Mouse (Mus musculus): ENCODE data around the gene Cdk15.
A peak's percentile ranks its signal among the peaks of the same experiment; 100 is the strongest.

The Cdk15 gene

DNA sequence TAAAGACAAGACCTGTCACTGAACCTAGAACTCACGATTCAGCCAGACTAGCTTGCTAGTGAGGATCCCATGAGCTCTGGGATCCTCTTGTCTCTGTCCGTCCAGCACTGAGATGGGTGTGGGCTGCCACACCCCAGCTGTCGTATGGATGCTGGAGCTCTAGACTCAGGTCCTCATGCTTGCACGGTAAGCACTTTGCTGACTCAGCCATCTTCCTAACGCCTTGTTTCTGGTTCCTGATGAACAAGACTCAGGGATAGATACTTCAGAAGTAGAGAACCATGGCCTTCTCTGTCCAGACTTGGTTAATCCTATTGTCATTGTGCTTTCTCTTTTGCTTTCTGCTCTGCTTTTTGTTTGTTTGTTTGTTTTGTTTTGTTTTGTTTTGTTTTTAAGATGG, 29.2 kb downstream of the Cdk15 start:
- no peak for DNase-seq

DNA sequence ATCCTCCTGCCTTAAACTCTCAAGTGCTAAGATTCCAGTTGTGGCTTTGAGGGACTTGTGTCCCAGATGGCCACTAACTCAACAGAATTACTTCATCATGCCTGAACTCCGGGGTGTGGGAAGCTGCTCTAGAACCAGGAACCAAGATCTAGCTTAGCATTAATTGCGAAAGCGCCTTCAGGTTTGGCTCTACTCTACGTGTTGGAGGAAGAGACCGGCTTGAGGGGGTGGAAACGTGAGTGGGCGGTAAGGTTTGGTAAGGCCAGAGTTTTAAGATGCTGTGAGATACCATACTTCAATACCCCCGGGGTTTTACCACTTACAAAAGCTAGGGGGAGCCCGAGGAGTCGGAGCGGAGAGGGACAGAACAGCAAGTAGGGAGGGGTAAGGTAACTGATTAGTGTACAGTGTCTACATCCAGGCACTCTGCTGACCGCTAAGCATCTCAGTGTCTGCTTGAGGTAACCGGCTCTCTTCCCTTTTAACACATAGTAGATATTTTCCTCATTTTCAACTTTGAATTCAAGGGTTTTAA, 29.7 kb downstream of the Cdk15 start:
- peak in 1 of 2 experiments; percentile 3 for DNase-seq

DNA sequence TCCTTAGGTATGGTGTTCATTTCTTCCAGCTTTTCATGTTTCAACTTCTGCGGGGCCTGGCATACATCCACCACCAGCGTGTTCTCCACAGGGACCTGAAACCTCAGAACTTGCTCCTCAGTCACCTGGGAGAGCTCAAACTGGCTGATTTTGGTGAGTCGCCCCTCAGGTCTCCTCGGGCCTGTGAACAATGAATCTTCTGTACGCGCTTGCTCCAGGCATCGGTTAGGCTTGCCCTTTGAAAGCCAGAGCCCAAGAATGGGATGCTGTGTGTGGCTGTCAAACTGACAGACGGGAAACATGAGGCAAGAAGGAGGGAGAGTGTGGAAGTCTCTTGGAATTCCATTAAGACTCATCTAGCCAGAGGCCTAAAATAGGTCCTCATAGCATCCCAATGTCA, 31.0 kb downstream of the Cdk15 start:
- DNase-seq, result no peak

DNA sequence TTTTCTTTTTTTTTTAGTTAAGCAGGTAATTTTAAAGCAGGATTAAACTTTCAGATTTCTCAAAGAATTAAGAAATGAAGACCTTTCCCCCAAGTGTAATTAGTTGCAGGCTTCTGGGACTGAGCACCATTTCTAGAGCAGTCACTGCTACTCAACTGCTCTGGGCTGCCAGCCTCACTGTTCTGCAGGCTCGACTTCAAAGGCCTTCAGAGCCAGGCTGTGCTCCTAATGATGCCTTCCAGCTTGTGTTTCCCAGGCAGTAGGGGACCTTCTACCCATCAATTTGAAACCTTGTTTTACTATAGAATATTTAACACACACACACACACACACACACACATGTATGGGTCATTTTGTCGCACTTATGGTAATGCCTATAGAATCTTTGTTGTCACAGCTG, 34.9 kb downstream of the Cdk15 start:
- DNase-seq, result no peak

DNA sequence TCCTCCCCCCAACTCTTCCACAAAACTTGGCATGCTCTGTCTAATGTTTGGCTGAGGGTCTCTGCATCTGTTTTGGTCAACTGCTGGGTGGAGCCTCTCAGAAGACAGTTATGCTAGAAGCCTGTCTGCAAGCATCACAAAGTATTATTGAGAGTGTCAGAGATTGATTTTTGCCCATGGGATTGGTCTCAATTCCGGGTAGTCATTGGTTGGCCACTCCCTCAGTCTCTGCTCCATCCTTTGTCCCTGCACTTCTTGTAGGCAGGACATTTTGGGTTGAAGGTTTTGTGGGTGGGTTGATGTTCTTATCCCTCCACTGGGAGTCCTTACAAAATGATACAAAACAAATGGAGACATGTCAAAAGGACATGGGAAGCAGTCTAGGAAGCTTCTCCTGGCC, 39.1 kb downstream of the Cdk15 start:
- no peak for DNase-seq

DNA sequence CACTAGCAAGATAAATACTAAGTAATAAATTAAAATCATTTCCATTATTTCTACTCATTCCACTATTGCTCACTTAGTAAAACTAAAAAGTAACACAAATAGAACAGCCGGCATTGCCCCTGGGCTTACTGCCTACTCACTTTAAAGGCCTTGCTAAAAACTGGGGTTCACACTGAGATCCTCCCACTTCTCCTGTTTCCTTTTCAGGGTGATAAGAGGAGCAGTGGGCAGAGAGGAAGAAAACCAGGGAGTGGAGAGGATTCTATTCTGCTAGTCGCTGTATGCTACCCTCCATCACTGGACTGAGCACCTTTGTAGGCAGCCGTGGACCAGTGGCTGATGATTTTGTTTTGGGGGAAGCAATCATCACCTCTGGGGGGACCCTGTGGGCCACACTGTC, 40.5 kb downstream of the Cdk15 start:
- DNase-seq, result no peak

DNA sequence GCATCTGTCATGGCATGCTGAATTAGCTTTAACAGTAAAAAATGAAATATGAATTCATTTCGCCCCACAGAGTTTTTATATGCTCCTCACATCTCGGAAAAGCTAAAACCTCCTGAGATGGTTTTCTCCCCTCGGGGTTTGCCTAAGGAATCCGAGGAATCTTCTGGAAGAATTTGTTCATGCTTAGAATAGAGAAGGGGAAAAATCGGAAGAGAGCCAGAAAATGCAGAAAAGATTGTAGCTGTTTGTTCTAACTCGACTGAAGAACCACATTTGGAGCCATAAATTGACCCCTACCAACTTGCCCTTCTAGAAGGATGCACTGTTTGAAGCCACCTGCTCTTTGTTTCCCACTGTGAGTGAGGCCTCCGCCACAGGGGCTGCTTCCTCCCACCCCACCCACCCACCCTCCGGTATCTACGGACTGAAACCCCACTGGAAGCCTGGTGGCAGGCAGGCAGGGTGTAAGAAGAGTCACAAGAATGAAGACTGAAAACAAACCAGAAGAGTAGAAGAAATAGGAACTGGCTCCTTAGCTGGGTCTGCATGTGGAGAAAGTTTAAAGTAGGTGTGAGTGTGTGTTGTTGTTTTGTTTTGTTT, 41.9 kb downstream of the Cdk15 start:
- no peak for DNase-seq

DNA sequence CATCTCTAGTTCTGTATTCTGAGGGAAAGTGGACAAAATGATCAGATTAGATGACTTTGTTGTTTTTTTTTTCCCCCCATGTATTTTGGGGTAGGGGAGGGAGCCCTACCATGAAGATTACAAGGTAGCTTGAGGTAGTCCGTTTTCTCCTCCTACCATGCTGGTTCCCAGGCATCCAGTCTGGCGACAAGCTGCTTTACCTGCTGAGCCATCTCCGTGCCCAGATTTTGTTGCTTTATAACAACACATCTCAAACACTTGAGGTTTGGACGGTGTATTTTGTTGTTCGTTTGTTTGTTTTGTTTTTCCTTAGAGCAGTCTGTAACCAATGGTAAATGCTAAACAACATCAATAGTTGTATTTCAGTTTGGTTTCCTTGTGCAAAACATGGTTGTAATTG, 50.6 kb downstream of the Cdk15 start:
- DNase-seq, result no peak

DNA sequence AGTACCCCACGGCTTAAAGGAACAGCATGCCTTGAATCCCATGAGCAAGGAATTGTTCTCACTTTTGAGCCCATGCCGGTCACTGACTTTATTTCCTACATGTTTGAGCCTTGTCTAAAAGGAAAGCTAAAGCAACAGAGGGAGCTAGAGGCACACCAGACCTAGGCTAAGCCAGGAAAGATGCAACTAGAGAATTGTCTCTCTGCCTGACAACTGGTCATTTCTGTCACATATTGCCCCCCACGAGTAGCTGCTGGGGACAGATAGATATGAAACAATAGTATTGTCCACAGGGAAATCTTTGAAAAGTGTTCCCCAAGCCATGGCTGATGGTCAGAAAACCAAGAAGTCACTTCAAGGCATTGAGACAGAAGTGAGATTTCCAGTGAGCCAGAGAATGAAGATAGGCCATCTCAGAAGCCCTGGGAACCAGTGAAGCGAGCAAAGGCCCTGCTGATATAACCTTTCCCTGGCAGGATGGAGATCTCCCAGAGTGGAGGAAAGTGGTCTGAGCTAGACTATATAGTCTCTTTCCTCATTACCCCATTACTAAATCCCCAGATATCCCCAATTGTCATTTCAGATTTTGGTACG, 54.7 kb downstream of the Cdk15 start:
- no peak for DNase-seq

DNA sequence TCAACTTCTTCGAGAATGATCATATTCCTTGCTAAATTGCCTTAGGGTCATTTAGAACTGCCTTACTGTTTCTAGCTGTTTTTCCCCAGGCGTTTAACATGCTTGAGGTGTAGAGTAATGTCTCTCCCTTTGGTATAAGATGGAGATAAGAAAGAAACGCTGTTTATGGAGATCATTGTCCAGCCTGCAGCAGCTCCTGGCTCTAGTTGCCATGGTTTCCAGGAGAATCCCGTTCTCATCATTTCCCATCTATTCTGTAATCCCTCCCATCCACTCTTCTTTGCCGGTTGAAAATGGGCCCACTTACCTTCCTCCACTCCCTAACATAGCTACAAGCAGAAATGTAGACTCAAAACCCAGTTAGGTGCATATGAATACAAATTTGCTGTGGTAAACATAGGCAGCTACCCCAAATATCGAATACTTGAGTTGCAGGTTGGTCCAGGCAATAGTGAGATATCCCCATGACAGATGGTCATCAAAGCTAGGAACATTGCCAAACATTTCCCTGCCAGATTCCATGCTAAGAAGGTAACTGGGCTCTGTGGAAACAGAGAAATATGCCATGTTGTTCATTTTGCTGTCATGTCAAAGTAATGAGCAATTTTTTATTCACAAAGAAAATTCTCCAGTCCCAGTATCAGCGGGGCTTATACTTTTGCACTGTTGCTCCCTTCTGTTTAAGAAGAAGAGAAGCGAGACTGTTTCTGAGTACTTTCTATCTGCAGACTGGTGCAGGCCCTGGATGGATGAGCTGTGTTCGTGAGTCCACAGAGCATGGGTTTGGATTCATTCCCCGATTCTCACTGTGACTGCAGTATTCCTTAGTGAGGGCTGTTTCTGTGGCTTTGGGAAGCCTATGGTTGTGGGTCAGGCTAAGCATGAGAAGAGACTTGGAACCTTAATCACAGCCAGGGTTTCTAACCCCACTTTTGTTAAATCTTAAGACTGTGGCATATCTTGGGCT, 55.8 kb downstream of the Cdk15 start:
- DNase-seq, result no peak

DNA sequence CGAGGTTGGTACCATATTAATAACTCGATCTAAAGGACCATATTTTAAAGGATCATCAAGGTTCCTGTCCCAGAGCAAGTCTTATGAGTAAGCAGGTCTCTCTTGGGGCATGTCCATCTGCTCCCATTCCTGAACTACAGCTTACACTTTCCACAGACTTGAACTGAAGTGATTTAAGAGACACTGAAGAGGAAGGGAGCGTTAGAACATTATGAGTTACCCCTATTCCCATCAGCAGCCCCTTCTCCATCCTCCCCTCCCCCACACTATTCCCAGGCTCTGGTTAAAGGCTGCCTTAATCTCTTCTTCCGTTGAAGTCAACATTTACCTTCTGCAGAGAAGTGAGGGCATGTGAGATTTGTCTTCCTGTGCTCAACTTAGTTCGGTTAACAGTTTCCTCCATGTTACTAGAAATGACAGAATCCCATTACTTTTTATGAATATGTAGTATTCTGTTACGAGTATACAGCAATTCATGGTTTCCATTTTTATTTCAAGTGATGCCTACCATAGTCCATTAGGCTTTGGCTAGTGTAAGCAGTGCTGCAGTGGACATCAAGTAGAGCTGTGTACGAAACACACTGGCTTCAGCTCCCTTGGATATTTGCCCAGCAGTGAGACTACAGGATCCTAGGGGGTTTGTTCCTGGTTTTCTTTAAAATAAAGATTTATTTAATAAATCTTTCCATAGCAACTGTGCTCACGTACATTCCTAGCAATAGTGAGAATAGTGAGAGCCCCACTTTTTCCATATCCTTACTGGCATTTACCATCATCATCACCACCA, 56.6 kb downstream of the Cdk15 start:
- DNase-seq, result no peak

DNA sequence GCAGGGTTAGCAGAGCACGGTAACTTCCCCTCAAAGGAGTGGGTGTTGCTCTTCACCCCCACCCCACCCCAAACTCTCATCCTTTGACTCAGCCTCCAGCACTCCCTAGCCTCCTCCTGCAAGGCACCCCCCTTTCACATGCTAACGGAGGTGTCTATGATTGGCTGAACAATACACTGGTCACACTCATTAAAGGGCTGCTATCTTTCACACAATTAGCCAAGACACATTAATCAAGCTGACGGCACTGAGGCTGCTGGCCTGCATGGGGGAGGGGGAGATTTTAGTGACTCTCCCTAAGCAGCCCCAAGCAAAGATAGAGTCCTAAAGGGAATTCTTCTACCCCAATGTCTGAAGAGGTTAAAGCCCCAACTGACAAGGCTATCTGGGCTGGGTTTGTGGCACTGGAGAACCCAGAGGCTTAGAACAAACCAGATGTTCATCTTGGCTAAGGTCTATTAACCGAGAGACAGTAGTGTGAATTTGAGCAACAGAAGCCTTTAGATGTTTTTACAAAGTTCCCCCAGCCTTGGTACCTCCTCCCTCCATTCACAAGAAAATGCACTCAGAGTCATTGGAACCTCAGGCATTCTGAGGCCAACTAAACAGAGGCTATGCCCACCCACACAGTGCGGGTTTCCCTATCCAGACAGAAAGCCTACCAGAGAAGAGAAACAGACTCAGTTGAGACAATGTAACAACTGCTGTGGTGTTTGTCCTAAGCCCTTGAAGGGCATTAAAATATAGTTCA, 58.5 kb downstream of the Cdk15 start:
- DNase-seq, result no peak

DNA sequence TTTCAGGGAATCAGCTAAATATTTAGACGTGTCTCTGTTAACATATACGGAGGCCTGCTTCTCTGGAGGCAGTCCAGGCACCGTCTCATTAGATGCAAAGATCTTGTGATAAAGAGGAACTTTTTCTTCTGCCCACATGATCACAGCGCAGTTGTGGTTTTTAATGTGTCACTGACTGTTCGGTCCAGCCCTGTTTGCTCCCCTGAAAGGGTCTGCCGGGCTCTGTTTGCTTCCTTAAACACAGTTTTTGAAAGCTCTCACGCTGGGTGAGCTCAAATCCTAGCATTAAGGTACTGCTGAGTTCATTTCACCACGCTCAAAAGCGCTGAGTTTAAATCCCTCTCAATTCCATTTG, 59.3 kb downstream of the Cdk15 start:
- no peak for DNase-seq

DNA sequence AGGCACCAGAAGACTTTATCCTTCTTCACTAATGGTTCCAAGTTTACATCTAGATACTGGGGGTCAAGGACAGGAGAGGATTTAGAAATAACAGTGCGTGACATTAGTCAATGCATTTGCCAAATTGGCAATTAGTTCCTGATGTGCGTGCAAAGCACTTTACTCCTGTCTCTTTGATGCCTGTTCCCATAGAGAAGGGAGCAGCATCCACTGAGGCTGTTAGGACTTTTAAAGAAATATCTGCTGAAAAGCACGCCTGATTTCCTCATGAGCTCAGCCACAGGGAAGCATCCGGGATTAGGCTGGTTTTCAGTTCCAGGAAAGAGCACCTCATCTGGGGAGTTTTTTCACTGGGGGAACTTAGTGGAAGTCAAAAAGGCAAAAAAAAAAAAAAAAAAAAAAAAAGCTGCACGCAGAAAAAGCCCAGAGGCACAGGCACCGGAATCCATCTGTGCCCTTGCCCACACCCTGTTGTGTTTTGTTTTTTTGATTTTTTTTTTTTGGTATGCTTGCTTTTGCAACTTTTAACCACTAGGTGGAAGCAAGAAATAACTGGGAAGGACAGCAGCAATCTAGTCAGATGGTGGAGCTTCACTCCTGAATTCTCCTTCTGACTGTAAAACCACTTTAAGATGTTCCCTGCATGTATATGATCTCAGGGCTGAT, 59.8 kb downstream of the Cdk15 start:
- DNase-seq, result no peak

DNA sequence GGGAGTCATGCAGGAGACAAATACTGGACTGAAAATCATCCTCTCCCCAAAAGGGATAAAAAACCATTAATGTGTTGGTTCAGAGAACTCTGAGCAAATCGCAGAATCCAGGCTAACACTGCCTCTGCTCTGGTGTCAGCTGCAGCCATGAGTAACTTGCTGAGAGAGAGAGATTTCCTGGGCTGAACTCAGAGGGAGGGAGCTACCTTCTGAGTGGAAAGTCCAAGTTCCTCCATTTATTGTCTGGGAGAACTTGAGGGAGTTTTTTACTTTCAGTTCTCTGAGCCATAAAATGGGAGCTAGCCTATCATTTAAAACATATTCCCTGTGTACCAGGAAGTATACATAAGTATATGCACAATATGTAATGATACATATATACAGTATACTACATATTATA, 60.7 kb downstream of the Cdk15 start:
- DNase-seq, result no peak

DNA sequence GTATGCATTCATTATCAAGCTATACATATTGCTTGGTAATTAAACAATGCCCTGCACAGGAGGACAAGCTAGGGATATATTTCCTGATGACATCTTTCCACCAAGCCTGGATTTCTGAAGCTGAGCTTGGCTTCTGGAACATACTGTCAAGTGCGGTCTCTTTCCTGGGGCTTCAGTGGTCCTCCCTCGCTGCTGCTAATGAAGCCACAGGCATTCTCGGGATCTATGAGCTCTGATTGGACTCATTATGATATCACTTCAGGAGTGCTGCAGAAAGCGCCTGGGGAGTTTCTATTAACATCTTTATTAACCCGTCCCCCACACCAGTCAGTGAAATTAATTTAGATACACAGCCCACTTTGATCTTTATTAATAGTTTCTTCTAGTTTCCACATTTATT, 62.2 kb downstream of the Cdk15 start:
- no peak for DNase-seq

DNA sequence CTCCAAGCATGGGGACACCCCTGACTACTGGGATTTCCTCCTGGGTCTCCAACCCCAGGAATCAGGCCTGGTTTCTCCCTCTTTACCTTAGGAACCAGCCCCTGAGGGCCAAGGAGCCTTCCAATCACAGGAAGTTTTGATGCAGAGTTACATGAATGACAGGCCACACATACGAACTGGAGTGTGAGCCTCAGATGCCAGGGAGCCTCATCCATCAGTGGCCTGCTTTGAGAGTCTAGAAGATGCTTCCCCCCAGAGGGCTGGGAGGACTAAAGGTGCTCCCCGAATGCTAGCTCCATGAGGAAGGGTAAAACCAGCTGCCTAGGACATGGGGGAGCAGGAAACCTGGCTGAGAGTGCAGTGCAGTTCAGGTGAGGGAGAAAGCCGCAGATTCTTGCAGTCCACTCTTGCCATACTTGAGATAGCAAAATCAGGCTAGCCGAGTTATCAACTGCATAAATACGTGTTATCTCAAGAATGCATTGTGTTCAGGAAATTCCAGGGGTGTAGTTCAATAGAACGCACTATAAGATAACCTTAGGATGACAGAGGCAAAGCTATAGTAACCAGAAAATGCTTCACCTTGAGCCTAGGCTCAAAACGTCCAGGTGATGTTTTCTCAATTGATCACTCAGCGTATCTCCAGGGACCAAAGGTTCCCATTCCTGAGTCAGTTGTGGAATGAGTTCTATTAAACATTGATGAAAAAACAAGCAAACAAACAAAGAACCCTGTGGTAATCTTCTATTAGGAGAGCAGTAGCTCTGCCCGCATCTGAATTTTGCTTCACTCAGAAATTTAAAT, 64.6 kb downstream of the Cdk15 start:
- no peak for DNase-seq

DNA sequence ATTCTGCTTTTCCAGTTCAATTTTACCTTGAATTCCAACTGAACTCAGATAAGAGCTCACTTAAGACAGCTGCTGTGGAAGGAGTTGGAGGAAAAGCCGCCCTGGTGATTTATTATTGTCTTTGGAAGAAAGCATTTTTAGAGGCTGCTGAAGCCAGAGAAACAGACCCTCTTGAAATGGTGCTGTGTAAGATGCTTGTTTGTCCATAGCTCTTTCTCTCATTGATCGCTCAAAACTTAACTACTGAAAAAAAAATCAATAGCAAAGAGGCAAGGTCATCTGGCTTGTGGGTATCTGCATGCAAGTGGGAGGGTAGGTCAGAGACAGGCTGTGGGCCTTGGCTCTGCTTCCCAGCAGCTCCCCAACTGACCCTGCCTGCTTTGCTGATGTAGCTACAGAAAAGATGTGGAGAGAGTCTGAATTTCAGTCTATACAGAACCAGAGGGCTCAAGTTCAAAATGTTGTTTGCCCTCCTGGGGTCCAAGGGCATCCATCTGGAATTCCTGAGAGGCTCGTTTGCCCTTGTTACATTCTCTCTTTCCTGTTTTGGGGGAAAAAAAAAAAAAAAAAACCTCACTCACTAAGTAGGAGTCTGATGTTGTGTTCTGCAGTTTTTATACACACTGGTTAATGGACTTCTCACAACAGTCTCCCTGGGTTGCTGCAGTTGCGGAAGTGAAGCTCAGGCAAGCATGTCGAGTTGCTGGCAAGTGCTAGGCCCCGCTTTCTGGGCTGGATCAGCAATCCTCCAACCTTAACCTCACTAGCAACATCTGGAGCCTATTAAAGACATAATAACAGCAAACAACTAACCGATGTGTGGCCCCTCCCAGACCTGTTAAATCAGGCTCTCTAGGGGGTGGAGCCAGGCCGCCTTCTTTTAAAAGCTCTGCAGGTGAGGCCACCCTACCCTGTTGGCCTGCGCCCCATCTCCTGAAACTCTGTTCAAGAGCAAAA, 65.5 kb downstream of the Cdk15 start:
- DNase-seq, result no peak

DNA sequence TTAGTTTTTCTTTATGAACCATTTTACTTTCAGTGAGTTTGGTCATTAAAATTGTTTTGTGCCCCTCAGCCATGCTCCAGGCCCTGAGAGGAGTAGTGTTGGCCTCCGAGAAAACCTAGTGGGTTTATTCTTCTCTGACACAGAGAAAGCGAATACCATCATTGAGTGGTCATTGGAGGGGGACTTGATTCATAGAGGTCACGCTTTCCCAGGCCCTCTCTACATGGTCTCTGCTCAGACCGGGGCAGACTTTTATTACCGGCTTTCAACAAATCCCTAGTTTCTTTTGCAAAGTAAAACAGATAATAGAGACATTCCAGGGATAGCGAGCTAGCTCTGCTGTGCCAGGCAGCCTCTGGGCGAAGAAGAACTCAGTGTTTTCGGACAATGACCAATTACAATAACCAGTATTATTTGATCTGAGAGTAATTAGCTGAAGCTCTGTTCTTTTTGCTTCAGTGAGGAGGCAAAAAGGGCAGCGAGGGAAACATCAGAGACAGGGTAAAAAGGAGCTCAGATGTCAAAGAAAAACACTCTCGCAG, 70.2 kb downstream of the Cdk15 start:
- no peak for DNase-seq
